Mouse (Mus musculus): ENCODE measurements at regions not wholly inside any gene's neighbourhood (a gene's known extent, or its start where the extent isn't known, plus 50 kb on each side); places are given as distances from the start of the nearest gene placed in this dataset.

DNA sequence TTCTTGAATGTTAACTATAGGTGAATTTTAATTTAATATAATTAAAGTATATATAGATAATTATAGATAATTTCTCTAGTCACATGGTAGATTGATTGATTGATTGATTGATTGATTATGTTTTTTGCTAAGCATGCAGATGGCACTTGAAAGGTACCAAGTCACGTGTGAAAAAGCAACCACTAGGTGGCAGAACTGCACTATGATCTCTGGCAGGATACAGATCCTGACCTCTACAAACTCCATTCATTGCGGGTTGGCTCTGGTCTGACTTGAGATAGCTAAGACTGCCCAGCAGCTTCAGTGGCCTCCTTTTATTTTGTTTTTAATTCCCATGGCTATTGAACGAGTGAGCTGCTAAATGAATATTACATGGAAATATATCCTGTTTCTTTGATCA, 229.7 kb upstream of the Grm3 start:
- DNase-seq = peak; percentile 31

DNA sequence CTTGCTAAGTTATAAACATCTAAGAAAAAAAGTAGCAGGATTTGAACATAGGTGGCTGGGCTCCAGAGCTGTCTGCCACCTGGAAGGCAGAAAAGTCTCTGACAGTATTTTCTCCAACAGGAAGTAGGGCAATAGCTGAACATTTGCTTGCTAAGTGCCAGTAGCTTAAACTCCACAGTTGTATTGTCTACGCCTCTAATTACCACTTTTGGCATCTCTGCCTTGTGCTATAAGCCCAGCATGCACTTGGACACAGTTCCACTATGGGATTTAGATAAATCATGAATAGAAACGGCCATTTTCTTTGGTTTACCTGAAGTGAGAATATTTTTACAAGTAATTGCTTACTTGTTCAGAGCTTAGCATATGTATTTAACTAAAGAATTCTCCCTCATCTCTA, 213.8 kb upstream of the Grm3 start:
- DNase-seq = no peak

- no peak for DNase-seq
Observed at GRCm38 (mm10) chr5:9912936-9913335, 188.0 kb upstream of the Grm3 start.

DNA sequence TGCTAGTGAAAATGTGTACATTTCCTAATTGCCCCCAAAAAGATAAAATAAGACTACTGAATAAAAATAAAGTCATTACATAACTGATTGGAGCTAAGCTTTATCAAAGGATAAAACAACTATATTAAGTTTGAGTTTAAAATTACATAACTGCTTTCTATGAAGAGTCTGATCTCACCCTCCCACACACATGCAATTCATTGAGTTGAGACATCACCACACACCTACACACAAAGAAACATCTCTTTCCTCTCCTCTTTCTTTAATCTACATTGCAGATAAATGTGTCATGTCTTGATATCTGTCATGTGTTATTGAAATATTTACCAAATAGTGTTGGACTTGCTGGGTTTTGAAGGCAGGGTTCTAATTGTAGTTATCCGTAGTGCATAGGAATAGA, 186.8 kb upstream of the Grm3 start:
- DNase-seq = no peak

DNA sequence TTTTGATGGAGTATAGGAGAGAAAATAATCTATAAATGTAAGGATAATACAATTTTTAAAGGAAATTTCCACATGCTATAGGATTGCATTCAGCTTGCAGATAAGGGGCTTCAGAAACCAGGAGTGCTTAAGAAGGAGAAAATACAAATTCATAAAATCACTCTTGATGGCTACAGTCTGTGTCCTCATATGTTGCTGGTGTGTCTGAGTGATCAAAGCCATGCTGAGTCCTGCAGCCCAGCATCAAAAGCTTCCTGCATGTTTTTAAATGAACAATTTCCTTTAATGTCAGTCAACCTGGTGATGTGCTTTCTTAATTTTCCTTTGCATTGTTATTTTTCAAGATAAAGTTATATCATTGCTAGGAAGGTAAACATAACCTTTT, 186.1 kb upstream of the Grm3 start:
- DNase-seq = no peak

DNA sequence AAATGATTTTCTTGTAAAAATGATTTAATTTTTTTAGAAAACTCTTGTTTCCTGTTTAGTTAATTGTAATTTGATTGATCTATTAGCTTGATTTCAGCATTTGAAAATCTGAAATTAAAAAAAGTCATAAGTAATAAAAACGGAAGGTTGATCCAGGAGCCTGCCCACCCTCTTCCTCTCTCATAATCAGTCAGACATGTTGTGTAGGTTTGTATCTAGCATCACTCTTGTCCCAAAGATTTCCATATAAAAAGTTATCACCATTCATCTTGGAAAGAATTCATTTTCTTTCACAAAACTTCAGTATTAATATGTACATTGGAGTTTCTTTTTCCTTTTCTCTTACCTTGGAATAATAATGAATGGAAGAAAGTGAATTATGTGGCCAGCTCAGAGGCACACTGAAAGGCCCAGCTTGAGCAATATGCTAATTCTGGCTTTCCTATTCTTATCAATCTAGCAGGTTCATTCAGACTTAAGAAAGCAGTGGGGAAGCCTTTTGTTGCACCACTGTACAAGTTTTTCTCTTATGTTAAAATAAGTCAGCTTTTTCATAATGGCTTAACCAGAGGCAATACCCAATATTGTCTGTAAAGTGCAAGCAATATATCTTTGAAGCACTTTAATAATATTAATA, 185.6 kb upstream of the Grm3 start:
- no peak for DNase-seq

DNA sequence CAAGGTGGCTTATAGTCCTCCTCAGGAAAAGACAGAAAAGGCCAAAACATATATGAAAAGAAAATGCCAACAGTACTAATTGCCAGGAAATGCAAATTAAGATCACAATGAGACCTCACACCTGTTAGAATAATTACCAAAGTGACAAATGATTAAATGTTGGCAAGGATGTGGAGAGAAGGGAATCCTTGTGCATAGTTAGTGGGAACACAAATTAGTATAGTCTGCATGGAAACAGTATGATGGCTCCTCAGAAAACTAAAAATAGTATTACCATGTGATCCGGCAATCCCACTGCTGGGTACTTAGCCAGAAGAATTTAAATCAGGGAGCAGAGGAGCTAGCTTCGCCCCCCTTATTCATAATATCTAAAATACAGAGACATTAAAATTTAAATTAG, 170.3 kb upstream of the Grm3 start:
- DNase-seq = no peak

DNA sequence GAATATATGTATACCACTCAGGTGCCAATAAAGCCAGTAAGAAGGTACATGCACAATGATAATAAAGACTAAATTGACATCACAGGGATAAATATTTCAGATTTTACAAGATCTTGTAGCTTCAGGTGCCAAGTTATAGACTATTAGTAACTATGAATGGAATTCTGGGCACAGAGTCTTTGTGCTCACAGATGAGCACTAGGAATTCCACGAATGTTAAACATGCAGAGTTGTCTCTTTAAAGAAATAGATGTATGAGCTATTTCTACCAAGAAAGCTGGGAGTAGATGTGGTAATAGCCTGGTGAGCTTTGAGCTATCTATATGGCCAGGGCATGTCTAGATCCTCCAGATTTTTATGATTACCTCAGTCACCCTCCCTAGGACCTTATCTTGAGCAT, 153.1 kb upstream of the Grm3 start:
- no peak for DNase-seq

- DNase-seq = no peak
Observed at GRCm38 (mm10) chr5:9869091-9869490, 144.1 kb upstream of the Grm3 start.

DNA sequence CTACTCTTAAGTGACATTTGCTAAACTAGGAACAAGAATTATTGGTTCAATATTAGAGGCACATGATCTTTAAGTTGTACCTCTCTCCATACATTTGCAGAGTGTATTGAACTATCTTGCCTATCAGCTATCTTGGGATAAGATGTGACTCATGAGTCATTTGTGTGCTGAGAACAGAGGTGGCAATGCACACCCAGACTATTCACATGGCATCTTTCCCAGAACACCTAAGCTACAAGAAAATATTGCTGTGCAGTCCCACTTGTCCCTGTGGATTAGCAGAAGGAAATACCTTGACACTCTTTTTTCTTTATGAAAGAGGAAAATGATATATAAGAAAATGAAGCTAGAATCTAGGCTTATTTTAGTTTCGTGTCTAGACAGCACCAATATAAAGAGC, 104.8 kb upstream of the Grm3 start:
- DNase-seq = no peak

DNA sequence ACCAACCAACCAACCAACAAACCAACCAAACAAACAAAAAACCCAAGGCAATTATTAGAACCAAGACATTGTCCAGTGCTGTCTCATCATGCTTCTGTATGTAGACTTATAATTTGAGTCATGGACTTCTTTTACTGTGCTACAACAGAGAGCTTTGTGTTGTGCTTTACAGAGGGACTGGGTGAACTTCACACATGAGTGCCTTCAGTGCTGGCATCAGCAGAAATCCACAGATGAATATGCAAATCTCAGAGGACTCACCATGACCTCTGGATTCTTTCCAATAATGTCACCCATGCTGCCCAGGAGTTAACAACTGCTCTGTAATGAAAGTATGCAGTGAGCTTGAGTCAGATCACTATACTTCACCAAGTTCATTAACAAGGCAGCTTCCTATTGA, 76.7 kb upstream of the Grm3 start:
- peak; percentile 77 for DNase-seq

DNA sequence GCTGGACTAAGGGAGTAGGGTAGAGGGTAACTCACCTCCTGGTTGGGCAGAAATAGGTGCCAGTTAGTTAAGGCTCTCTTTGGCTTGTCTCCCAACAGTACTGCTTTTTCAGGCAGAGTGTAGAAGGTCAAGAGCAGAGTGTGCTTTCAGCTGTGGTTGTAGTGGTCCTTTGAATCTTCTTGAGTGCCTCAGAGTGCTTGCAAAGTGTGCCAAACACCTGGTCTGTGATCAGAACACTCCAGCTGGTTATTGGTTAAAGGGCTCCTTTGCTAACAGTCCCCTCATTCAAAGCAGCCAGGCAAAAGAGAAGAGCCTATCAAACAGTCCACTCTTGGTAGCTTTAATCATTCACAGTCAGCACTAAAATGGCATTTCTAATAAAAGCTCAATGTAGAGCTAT, 56.1 kb upstream of the Grm3 start:
- no peak for DNase-seq

Data from kidney, adult 9 months (tissue).